Mouse (Mus musculus) olfactory bulb, adult 2 months (tissue): ENCODE data around the gene Pdxdc1.

Source experiments
- CTCF ChIP-seq: fragments of 200-500 bp; IDR thresholded peaks from 2 replicates; pipeline ENCODE4 v1.5.1; 2012; ENCODE audit warnings: low read depth, mild to moderate bottlenecking, low read length, moderate library complexity; ENCODE audit not compliant: insufficient read depth
- POLR2A ChIP-seq: fragments of 200-500 bp; IDR thresholded peaks from 2 replicates; pipeline ENCODE4 v1.6.1; 2012; ENCODE audit warnings: mild to moderate bottlenecking, low read depth, low read length, moderate library complexity; ENCODE audit not compliant: insufficient read depth

GRCm38 (mm10) chr16:13846675-13847074 is 56.3 kb downstream of the Pdxdc1 start:
- no peak for TF ChIP-seq POLR2A
- TF ChIP-seq CTCF = no peak
